Mouse (Mus musculus) CH12.LX (cell line): ENCODE data around the gene Nlgn1.

Experiments used
- CHD1 ChIP-seq: IDR thresholded peaks from 2 replicates; pipeline ENCODE4 v1.6.1; 2012; ENCODE audit warnings: low read depth, low read length, improper control_type of control experiment, inconsistent platforms
- CTCF ChIP-seq, 2 experiments: IDR thresholded peaks in 1 of 2; conservative IDR thresholded peaks in 1 of 2; 2 replicates each; pipeline ENCODE4 v1.5.1; 2011 to 2012; ENCODE audit warnings: low read depth in 2 of 2, low read length in 2 of 2, improper control_type of control experiment in 1 of 2, inconsistent platforms in 1 of 2, mild to moderate bottlenecking in 1 of 2, moderate library complexity in 1 of 2
- EP300 ChIP-seq: IDR thresholded peaks from 2 replicates; pipeline ENCODE4 v1.6.1; 2011; ENCODE audit warnings: low read length, improper control_type of control experiment
- IRF4 ChIP-seq: IDR thresholded peaks from 2 replicates; pipeline ENCODE4 v1.6.1; 2014; ENCODE audit warnings: low read depth, mild to moderate bottlenecking, inconsistent platforms, low read length, improper control_type of control experiment
- POLR2A ChIP-seq: IDR thresholded peaks from 2 replicates; pipeline ENCODE4 v1.6.1; 2011; ENCODE audit warnings: low read depth, mild to moderate bottlenecking, improper control_type of control experiment, low read length
- SIN3A ChIP-seq: IDR thresholded peaks from 2 replicates; pipeline ENCODE4 v1.6.1; 2012; ENCODE audit warnings: low read length, improper control_type of control experiment, inconsistent platforms
- USF1 ChIP-seq: IDR thresholded peaks from 2 replicates; pipeline ENCODE4 v1.6.1; 2014; ENCODE audit warnings: low read depth, mild to moderate bottlenecking, inconsistent platforms, low read length, improper control_type of control experiment
- ZC3H11A ChIP-seq: IDR thresholded peaks from 2 replicates; pipeline ENCODE4 v1.6.1; 2012; ENCODE audit warnings: low read depth, mild to moderate bottlenecking, inconsistent platforms, low read length, improper control_type of control experiment
- ZMIZ1 ChIP-seq: IDR thresholded peaks from 2 replicates; pipeline ENCODE4 v1.6.1; 2012; ENCODE audit warnings: low read depth, mild to moderate bottlenecking, inconsistent platforms, low read length, improper control_type of control experiment

DNA sequence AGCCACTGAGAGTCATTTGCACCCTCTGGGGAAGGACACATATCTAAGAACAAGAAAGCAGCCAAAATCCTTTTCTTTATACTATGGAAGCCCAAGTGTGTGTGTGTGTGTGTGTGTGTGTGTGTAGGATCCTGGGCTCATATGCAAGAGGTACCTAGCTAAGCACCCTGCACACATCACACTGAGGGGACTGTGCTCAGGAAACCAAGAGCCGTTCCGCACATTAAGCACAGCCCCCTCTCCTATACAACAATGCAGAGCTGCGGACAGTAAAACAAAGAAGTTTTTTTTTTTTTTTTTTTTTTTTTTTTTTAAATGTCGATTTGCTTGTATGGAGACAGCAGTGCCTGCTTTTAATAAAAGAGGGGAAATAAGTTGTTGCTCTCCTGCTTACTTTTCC, 659.5 kb downstream of the Nlgn1 start:
- no peak for TF ChIP-seq POLR2A
- no peak for TF ChIP-seq EP300
- TF ChIP-seq ZC3H11A, result no peak
- TF ChIP-seq CTCF (conservative IDR thresholded peaks at IDR 0.05 in 1 of 2, IDR thresholded peaks at IDR 0.05 in 1 of 2; ENCODE audit: low read depth in 2 of 2, low read length in 2 of 2), result no peak
- no peak for TF ChIP-seq SIN3A
- TF ChIP-seq USF1, result no peak
- no peak for TF ChIP-seq IRF4
- TF ChIP-seq ZMIZ1, result no peak
- no peak for TF ChIP-seq CHD1
